Mouse (Mus musculus) neutrophil, adult 83 days (primary cell): Measurements from ENCODE around the gene Pygm. TPM values are rescaled to one million over a fixed set of nuclear protein-coding genes. Genes with fewer than 3 reads are reported as not detected.

Experiments
- total RNA-seq, 2 experiments: library from RNA; stranded (reverse); gene quantifications; one replicate each; pipeline ENCODE4 v1.2.4; 2023

Gene Pygm
- total RNA-seq = 1 to 10 TPM; 3.1 to 4.6 TPM

GRCm38 (mm10) chr19:6384128-6384527 is at the start of gene Pygm:
Gene Pygm (plus strand): TSS chr19:6384399.

DNA sequence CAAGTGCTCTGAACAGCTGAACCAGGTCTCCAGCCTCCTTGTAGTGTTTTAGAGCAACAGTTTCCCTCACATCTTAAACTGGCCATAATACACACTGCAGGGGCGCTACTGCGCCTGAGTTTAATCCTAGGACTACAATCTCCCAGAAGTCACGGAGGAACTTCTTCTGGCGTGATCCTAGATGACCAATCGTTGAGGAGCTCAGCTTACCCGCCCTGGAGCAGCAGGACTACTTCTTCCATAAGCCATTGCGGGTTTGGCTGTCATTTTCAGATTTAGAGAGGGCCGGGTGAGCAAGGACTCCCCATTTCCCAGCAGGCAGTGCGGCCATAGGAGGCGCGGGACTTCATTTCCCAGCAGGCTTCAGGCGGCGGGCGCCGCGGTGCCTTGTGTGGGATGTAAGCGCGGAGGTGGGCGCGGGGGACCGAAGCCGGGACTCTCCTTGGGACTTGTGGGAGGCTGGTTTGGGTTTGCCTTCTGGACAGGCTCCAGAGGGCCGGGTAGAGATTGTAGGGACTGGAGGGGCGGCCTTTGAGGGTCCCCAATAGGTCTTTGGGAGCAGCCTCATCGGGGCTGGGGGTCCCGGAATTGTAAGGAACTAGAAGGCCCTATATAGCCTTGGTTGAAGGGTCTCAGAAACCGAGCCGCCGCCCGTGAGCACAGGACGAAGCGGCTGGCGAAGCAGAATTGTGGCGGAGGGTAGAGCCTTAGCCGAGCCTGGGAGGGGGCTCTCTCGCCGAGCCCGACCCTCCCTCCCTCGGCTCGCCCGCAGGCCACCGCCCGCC is 49.3 kb upstream of the Pygm start, which contains the start of gene Men1:
Gene Men1 (plus strand): TSS at position 307 of the 785 bp plus-strand sequence.

GRCm38 (mm10) chr19:6340524-6341452 is 43.4 kb upstream of the Pygm start, which contains the start of gene Map4k2:
Gene Map4k2 (plus strand): TSS chr19:6341135.

DNA sequence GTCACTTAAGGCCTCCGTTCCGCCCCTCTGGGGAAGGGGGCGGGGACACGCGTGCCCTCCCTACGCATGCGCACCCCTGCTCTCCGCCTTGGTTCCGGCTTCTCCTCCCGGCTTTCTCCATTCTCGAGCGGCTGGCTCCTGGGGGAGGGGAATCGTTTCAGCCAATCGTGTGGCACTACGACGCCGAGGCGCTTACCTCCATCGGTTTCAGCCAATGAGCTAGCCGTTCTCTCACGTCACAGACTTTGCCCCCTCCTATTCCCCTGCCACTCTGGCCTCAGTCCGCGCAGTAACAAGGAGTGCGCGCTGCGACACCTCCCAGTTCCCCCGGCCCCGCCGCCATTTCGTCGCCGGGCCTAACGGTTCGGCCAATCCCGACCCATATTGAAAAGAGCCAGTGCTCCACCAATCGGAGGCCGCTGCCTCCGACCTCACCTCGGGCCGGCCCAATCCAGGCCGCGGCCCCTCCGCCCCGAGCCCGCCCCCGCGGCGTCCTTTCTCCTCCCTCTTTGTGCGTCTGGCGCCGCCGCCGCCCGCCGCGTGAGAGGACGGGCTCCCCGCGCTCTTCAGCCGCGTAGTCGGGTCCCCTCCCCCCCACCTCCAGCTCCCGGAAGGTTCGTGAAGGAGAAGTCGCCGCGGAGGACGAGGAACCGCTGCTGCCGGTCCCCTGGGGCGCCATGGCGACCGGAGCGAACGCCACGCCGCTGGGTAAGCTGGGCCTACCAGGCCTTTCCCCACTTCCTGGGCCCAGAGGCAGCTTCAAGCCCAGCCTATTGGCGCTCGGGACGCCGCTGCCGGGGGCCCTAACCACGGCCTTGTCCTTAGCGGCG is 20.6 kb upstream of the Pygm start, which contains the start of gene Sf1:
Gene Sf1 (plus strand): TSS at position 280 of the 830 bp plus-strand sequence.

GRCm38 (mm10) chr19:6399285-6400095 is 15.3 kb downstream of the Pygm start, which contains the start of gene Rasgrp2:
Gene Rasgrp2 (plus strand): TSS chr19:6399340.

GRCm38 (mm10) chr19:6418233-6418879 is 34.2 kb downstream of the Pygm start, which contains the start of gene Nrxn2:
Gene Nrxn2 (plus strand): TSS chr19:6418731.

Other genes with a start within 250 kb of the Pygm start
- 1 to 10 TPM in 1 of 2 experiments, under 1 TPM in 1; 0.94 to 1.3 TPM for gene Batf2, start 243.4 kb upstream of the Pygm start, total RNA-seq
- 10 to 100 TPM; 12.9 to 17.1 TPM for gene Arl2, start 242.9 kb upstream of the Pygm start, total RNA-seq
- gene Majin, start 200.0 kb upstream of the Pygm start, total RNA-seq = not detected
- not detected for gene Gpha2, start 158.0 kb upstream of the Pygm start, total RNA-seq
- gene Ppp2r5b, start 148.5 kb upstream of the Pygm start, total RNA-seq = 10 to 100 TPM; 18.7 to 20.3 TPM
- gene Atg2a, start 142.7 kb upstream of the Pygm start, total RNA-seq = 100 to 1,000 TPM in 1 of 2 experiments, 10 to 100 TPM in 1; 88.4 to 104 TPM
- gene Ehd1, start 107.7 kb upstream of the Pygm start, total RNA-seq = 100 to 1,000 TPM; 198 to 207 TPM
- gene Cdc42bpg, start 77.9 kb upstream of the Pygm start, total RNA-seq = 10 to 100 TPM in 1 of 2 experiments, 1 to 10 TPM in 1; 7.5 to 11.7 TPM
- 10 to 100 TPM; 21.9 to 22.6 TPM for gene Men1, start 49.4 kb upstream of the Pygm start, total RNA-seq
- gene Map4k2, start 43.3 kb upstream of the Pygm start, total RNA-seq = 100 to 1,000 TPM; 397 to 423 TPM
- gene Sf1, start 20.7 kb upstream of the Pygm start, total RNA-seq = 100 to 1,000 TPM; 454 to 459 TPM
- gene Rasgrp2, start 14.9 kb downstream of the Pygm start, total RNA-seq = 100 to 1,000 TPM; 407 to 413 TPM
- gene Nrxn2, start 34.3 kb downstream of the Pygm start, total RNA-seq = under 1 TPM in 1 of 2 experiments, not detected in 1; 0.40 TPM
- gene Slc22a12, start 158.6 kb downstream of the Pygm start, total RNA-seq = not detected